Mouse (Mus musculus) CH12.LX (cell line): ENCODE data around the gene Gpatch2.

ENCODE experiments used
- CHD1 ChIP-seq: IDR thresholded peaks from 2 replicates; pipeline ENCODE4 v1.6.1; 2012; ENCODE audit warnings: low read depth, low read length, improper control_type of control experiment, inconsistent platforms
- CTCF ChIP-seq, 2 experiments: IDR thresholded peaks in 1 of 2; conservative IDR thresholded peaks in 1 of 2; 2 replicates each; pipeline ENCODE4 v1.5.1; 2011 to 2012; ENCODE audit warnings: low read depth in 2 of 2, low read length in 2 of 2, improper control_type of control experiment in 1 of 2, inconsistent platforms in 1 of 2, mild to moderate bottlenecking in 1 of 2, moderate library complexity in 1 of 2
- ELF1 ChIP-seq: IDR thresholded peaks from 2 replicates; pipeline ENCODE4 v1.6.1; 2014; ENCODE audit warnings: low read depth, mild to moderate bottlenecking, inconsistent platforms, low read length, improper control_type of control experiment
- MXI1 ChIP-seq: IDR thresholded peaks from 2 replicates; pipeline ENCODE4 v1.6.1; 2011; ENCODE audit warnings: mild to moderate bottlenecking, low read depth, low read length, improper control_type of control experiment
- POLR2AphosphoS2 ChIP-seq: IDR thresholded peaks from 2 replicates; pipeline ENCODE4 v1.6.1; 2011; ENCODE audit warnings: low read depth, low read length, improper control_type of control experiment
- ZKSCAN1 ChIP-seq: IDR thresholded peaks from 2 replicates; pipeline ENCODE4 v1.6.1; 2012; ENCODE audit warnings: low read depth, inconsistent platforms, low read length, improper control_type of control experiment, borderline replicate concordance
- ZMIZ1 ChIP-seq: IDR thresholded peaks from 2 replicates; pipeline ENCODE4 v1.6.1; 2012; ENCODE audit warnings: low read depth, mild to moderate bottlenecking, inconsistent platforms, low read length, improper control_type of control experiment

DNA sequence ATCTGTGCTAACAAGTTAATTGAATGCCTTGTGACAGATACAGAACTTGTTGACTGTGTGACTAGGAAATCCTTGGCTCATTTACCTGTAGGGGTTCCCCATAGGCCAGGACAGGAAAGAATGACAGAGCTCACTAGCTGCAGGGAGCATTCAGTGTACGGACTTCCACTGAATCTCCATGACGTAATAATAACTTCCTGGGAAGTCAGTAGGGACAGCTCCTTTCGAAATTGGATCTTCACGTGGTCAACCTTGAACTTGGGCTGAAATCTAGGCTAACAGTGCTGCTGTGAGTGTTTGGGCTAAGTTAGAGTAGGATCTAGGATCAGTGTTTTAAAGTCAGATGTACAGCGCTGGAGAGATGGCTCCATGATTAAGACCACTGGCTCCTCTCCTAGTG, 29.4 kb downstream of the Gpatch2 start:
- no peak for TF ChIP-seq ZKSCAN1
- TF ChIP-seq ZMIZ1, result no peak
- no peak for TF ChIP-seq CTCF (conservative IDR thresholded peaks at IDR 0.05 in 1 of 2, IDR thresholded peaks at IDR 0.05 in 1 of 2; ENCODE audit: low read depth in 2 of 2, low read length in 2 of 2)
- TF ChIP-seq CHD1, result no peak
- no peak for TF ChIP-seq MXI1
- no peak for TF ChIP-seq POLR2AphosphoS2
- TF ChIP-seq ELF1, result no peak
